Mouse (Mus musculus) stomach, embryonic 16.5 days (tissue): ENCODE results near the gene Lect2. TPM values are rescaled to one million over a fixed set of nuclear protein-coding genes. Genes with fewer than 3 reads are reported as not detected.
A peak's percentile ranks its signal among the peaks of the same experiment; 100 is the strongest.

Experiments used
- ATAC-seq: fragments of 200-750 bp; cut with Nextera tagmentation; 2 replicates; pipeline ENCODE4 v1.8.0; 2017; ENCODE audit warnings: moderate number of reproducible peaks, moderate TSS enrichment; ENCODE audit not compliant: insufficient read depth, low FRiP score
- H3K27ac ChIP-seq: fragments of 300-500 bp; sonication (generic); 2 replicates; pipeline ENCODE4 v1.5.1; 2014; ENCODE audit warnings: low read length
- H3K27me3 ChIP-seq: fragments of 300-500 bp; sonication (generic); 2 replicates; pipeline ENCODE4 v1.6.1; 2014; ENCODE audit warnings: low read length, control low read depth, mixed read lengths; ENCODE audit not compliant: control insufficient read depth, insufficient read depth
- H3K36me3 ChIP-seq: fragments of 300-500 bp; sonication (generic); 2 replicates; pipeline ENCODE4 v1.6.1; 2014; ENCODE audit warnings: low read length; ENCODE audit not compliant: control insufficient read depth, insufficient read depth
- H3K4me1 ChIP-seq: fragments of 300-500 bp; sonication (generic); 2 replicates; pipeline ENCODE4 v1.6.1; 2014; ENCODE audit warnings: low read length, control low read depth, mixed read lengths; ENCODE audit not compliant: control insufficient read depth, insufficient read depth
- H3K4me2 ChIP-seq: fragments of 300-500 bp; sonication (generic); 2 replicates; pipeline ENCODE4 v1.6.1; 2014; ENCODE audit warnings: low read depth, low read length, mixed read lengths
- H3K4me3 ChIP-seq: fragments of 300-500 bp; sonication (generic); replicated peaks from 2 replicates; pipeline ENCODE4 v1.5.1; 2014; ENCODE audit warnings: mild to moderate bottlenecking, low read length
- H3K9ac ChIP-seq: fragments of 300-500 bp; sonication (generic); 2 replicates; pipeline ENCODE4 v1.6.1; 2014; ENCODE audit warnings: low read length
- H3K9me3 ChIP-seq: fragments of 300-500 bp; sonication (generic); replicated peaks from 2 replicates; pipeline ENCODE4 v1.6.1; 2016; ENCODE audit warnings: low read length, control low read depth; ENCODE audit not compliant: control insufficient read depth
- WGBS: fragments of 180-500 bp; shearing (Covaris S2); extraction: QIAGEN DNeasy Blood & Tissue Kit; methylation state at CpG from one replicate; pipeline ENCODE4 v1.1.7; 2014; 5-methylcytosine and 5-hydroxymethylcytosine counted together
- polyA plus RNA-seq: library from polyadenylated mRNA; unstranded; fragments of >200 nt; fragmentation: Nextera tagmentation; extraction: Ambion mirVana; gene quantifications from 2 replicates; pipeline ENCODE4 v1.2.1, GENCODE M21; 2015

Lect2 gene
- polyA plus RNA-seq, 1 experiment from 2014 or later = 5.8 TPM

- no peaks in the 10 kb centered on the region for H3K27me3 ChIP-seq
- no peaks in the 10 kb centered on the region for H3K36me3 ChIP-seq
- H3K4me1 ChIP-seq = no peaks in the 10 kb centered on the region
- H3K27ac ChIP-seq = no peak overlapping the region
- H3K9ac ChIP-seq = no peak overlapping the region
- no peaks in the 10 kb centered on the region for H3K9me3 ChIP-seq
- no peak overlapping the region for H3K4me2 ChIP-seq
- 69% methylated on average over 4 of the region's 4 CpGs for WGBS
- ATAC-seq = no peak
- no peak overlapping the region for H3K4me3 ChIP-seq
Measured at GRCm38 (mm10) chr13:56529031-56529430, 19.3 kb downstream of the Lect2 start.

GRCm38 (mm10) chr13:56528281-56528680, 20.0 kb downstream of the Lect2 start:
- Histone ChIP-seq H3K27ac (no peak overlapping the region), H3K36me3 (no peaks in the 10 kb centered on the region), H3K4me2 (no peak overlapping the region), H3K4me1 (no peaks in the 10 kb centered on the region), H3K9me3 (no peaks in the 10 kb centered on the region), H3K9ac (no peak overlapping the region), H3K27me3 (no peaks in the 10 kb centered on the region), H3K4me3 (no peak overlapping the region)
- WGBS = 86% methylated on average over 11 of the region's 11 CpGs
- no peak for ATAC-seq

- Histone ChIP-seq H3K9me3 (no peaks in the 10 kb centered on the region), H3K4me2 (no peak overlapping the region), H3K36me3 (no peaks in the 10 kb centered on the region), H3K27ac (no peak overlapping the region), H3K4me3 (no peak overlapping the region), H3K4me1 (peaks cover under 1% of the 10 kb centered on the region; the same call in 1 of the 2 replicates), H3K27me3 (no peaks in the 10 kb centered on the region), H3K9ac (no peak overlapping the region)
- ATAC-seq = no peak
- WGBS = 92% methylated on average over 7 of the region's 7 CpGs
Measured at GRCm38 (mm10) chr13:56527846-56528245, 20.5 kb downstream of the Lect2 start.

- Histone ChIP-seq H3K4me2 (no peak overlapping the region), H3K9ac (no peak overlapping the region), H3K36me3 (no peaks in the 10 kb centered on the region), H3K27me3 (no peaks in the 10 kb centered on the region), H3K27ac (no peak overlapping the region), H3K9me3 (no peaks in the 10 kb centered on the region), H3K4me3 (no peak overlapping the region), H3K4me1 (peaks cover 5% of the 10 kb centered on the region; the same call in 1 of the 2 replicates)
- no peak for ATAC-seq
- WGBS = 67% methylated on average over 12 of the region's 12 CpGs
Measured at GRCm38 (mm10) chr13:56526871-56527270, 21.4 kb downstream of the Lect2 start.

GRCm38 (mm10) chr13:56522821-56523167, 25.5 kb downstream of the Lect2 start:
- H3K9ac ChIP-seq = peak overlapping the region; percentile 78
- H3K4me1 ChIP-seq = peaks cover 5% of the 10 kb centered on the region; the same call in 1 of the 2 replicates
- no peaks in the 10 kb centered on the region for H3K9me3 ChIP-seq
- H3K27ac ChIP-seq = no peak overlapping the region; the same call in 1 of the 2 replicates
- WGBS = 3% methylated on average over 8 of the region's 8 CpGs
- peak overlapping the region; percentile 73 for H3K4me3 ChIP-seq
- no peak for ATAC-seq
- no peaks in the 10 kb centered on the region for H3K27me3 ChIP-seq
- peak overlapping the region; percentile 97 for H3K4me2 ChIP-seq
- no peaks in the 10 kb centered on the region for H3K36me3 ChIP-seq

- no peaks in the 10 kb centered on the region for H3K36me3 ChIP-seq
- H3K27ac ChIP-seq = no peak within 1 kb of the TSS; the same call in 1 of the 2 replicates
- H3K4me1 ChIP-seq = peaks cover 5% of the 10 kb centered on the region; the same call in 1 of the 2 replicates
Measured at GRCm38 (mm10) chr13:56522081-56522820, 26.1 kb downstream of the Lect2 start, which contains the start of gene Fbxl21. Gene Fbxl21 (plus strand): TSS chr13:56522472.

GRCm38 (mm10) chr13:56516816-56517215, 31.5 kb downstream of the Lect2 start:
- no peaks in the 10 kb centered on the region for H3K27me3 ChIP-seq
- H3K4me1 ChIP-seq = no peaks in the 10 kb centered on the region
- H3K9me3 ChIP-seq = no peaks in the 10 kb centered on the region
- ATAC-seq = no peak
- H3K4me2 ChIP-seq = no peak overlapping the region
- H3K27ac ChIP-seq = no peak overlapping the region
- WGBS = 51% methylated on average over 7 of the region's 7 CpGs
- no peak overlapping the region for H3K4me3 ChIP-seq
- H3K9ac ChIP-seq = no peak overlapping the region
- H3K36me3 ChIP-seq = no peaks in the 10 kb centered on the region

More at GRCm38 (mm10) chr13:56522081-56522820, 26.1 kb downstream of the Lect2 start, which contains the start of gene Fbxl21:
- Histone ChIP-seq H3K9ac (peak within 1 kb of the TSS; percentile 78), H3K4me2 (peak within 1 kb of the TSS; percentile 97), H3K4me3 (peak within 1 kb of the TSS; percentile 73), H3K27me3 (no peaks in the 10 kb centered on the region), H3K9me3 (no peaks in the 10 kb centered on the region)
- ATAC-seq = peak; percentile 99
- under 1% methylated on average over 56 of the region's 56 CpGs for WGBS

GRCm38 (mm10) chr13:56516311-56516710, 32.0 kb downstream of the Lect2 start:
- Histone ChIP-seq H3K4me2 (no peak overlapping the region), H3K4me3 (no peak overlapping the region), H3K9ac (no peak overlapping the region), H3K36me3 (no peaks in the 10 kb centered on the region), H3K27ac (no peak overlapping the region), H3K27me3 (no peaks in the 10 kb centered on the region), H3K4me1 (no peaks in the 10 kb centered on the region), H3K9me3 (no peaks in the 10 kb centered on the region)
- ATAC-seq = no peak
- 51% methylated on average over 4 of the region's 4 CpGs for WGBS

GRCm38 (mm10) chr13:56513595-56513994, 34.7 kb downstream of the Lect2 start:
- no peaks in the 10 kb centered on the region for H3K36me3 ChIP-seq
- no peak for ATAC-seq
- H3K4me1 ChIP-seq = no peaks in the 10 kb centered on the region
- H3K27ac ChIP-seq = no peak overlapping the region
- no peaks in the 10 kb centered on the region for H3K9me3 ChIP-seq
- H3K9ac ChIP-seq = no peak overlapping the region
- H3K4me3 ChIP-seq = no peak overlapping the region
- H3K4me2 ChIP-seq = no peak overlapping the region
- H3K27me3 ChIP-seq = no peaks in the 10 kb centered on the region
